Mouse (Mus musculus) forebrain, embryonic 14.5 days (tissue): ENCODE data around the gene Bnip3. TPM values are rescaled to one million over a fixed set of nuclear protein-coding genes. Genes with fewer than 3 reads are reported as not detected.

ENCODE experiments used
- ATAC-seq: fragments of 200-750 bp; cut with Nextera tagmentation; 2 replicates; pipeline ENCODE4 v1.8.0; 2017; ENCODE audit warnings: mild to moderate bottlenecking, moderate library complexity
- DNase-seq: peaks from one replicate; pipeline ENCODE4 v3.0.0-alpha.2; 2015; ENCODE audit warnings: low spot score
- H3K27ac ChIP-seq: fragments of 300-500 bp; sonication (generic); 2 replicates; pipeline ENCODE4 v1.5.1; 2014; ENCODE audit warnings: low read depth, mild to moderate bottlenecking, control low read depth, low read length, moderate library complexity
- H3K27me3 ChIP-seq: fragments of 300-500 bp; sonication (generic); replicated peaks from 2 replicates; pipeline ENCODE4 v1.6.1; 2014; ENCODE audit warnings: low read length, control low read depth, mixed read lengths; ENCODE audit not compliant: control insufficient read depth, insufficient read depth
- H3K36me3 ChIP-seq: fragments of 300-500 bp; sonication (generic); 2 replicates; pipeline ENCODE4 v1.6.1; 2014; ENCODE audit warnings: low read length, control low read depth; ENCODE audit not compliant: control insufficient read depth, insufficient read depth
- H3K4me1 ChIP-seq: fragments of 300-500 bp; sonication (generic); 2 replicates; pipeline ENCODE4 v1.6.1; 2014; ENCODE audit warnings: antibody characterized with exemption, low read length, control low read depth; ENCODE audit not compliant: control insufficient read depth, insufficient read depth
- H3K4me2 ChIP-seq: fragments of 300-500 bp; sonication (generic); 2 replicates; pipeline ENCODE4 v1.6.1; 2014; ENCODE audit warnings: mild to moderate bottlenecking, control low read depth, low read length
- H3K4me3 ChIP-seq: fragments of 300-500 bp; sonication (generic); 2 replicates; pipeline ENCODE4 v1.5.1; 2014; ENCODE audit warnings: low read depth, low read length, control low read depth
- H3K9ac ChIP-seq: fragments of 300-500 bp; sonication (generic); 2 replicates; pipeline ENCODE4 v1.6.1; 2014; ENCODE audit warnings: mild to moderate bottlenecking, low read length, control low read depth, moderate library complexity
- H3K9me3 ChIP-seq: fragments of 300-500 bp; sonication (generic); replicated peaks from 2 replicates; pipeline ENCODE4 v1.6.1; 2016; ENCODE audit warnings: low read length, control low read depth, mixed read lengths; ENCODE audit not compliant: control insufficient read depth
- WGBS: fragments of 180-500 bp; shearing (Covaris S2); extraction: QIAGEN DNeasy Blood & Tissue Kit; methylation state at CpG from one replicate; pipeline ENCODE4 v1.1.7; 2014; 5-methylcytosine and 5-hydroxymethylcytosine counted together
- polyA plus RNA-seq: library from polyadenylated mRNA; unstranded; fragments of >200 nt; fragmentation: Nextera tagmentation; extraction: Ambion mirVana; gene quantifications from 2 replicates; pipeline ENCODE4 v1.2.1, GENCODE M21; 2014

Gene Bnip3
- polyA plus RNA-seq, 1 experiment from 2014 or later: 84.9 TPM

- H3K27ac ChIP-seq: no peak overlapping the region
- H3K9ac ChIP-seq: no peak overlapping the region
- H3K4me1 ChIP-seq: no peaks in the 10 kb centered on the region
- no peak overlapping the region for H3K4me3 ChIP-seq
- no peaks in the 10 kb centered on the region for H3K9me3 ChIP-seq
- DNase-seq (no peak), ATAC-seq (no peak)
- no peaks in the 10 kb centered on the region for H3K27me3 ChIP-seq
- no peak overlapping the region for H3K4me2 ChIP-seq
- H3K36me3 ChIP-seq: peaks cover 40% of the 10 kb centered on the region
- 91% methylated on average over 13 of the region's 13 CpGs for WGBS
These were observed 23.7 kb downstream of the Bnip3 start for GRCm38 (mm10) chr7:138885365-138886289.

- H3K4me3 ChIP-seq: no peak overlapping the region
- H3K4me2 ChIP-seq: no peak overlapping the region
- DNase-seq (no peak), ATAC-seq (no peak)
- H3K36me3 ChIP-seq: peaks cover 58% of the 10 kb centered on the region
- no peaks in the 10 kb centered on the region for H3K4me1 ChIP-seq
- no peaks in the 10 kb centered on the region for H3K9me3 ChIP-seq
- 98% methylated on average over 3 of the region's 3 CpGs for WGBS
- H3K27me3 ChIP-seq: no peaks in the 10 kb centered on the region
- no peak overlapping the region for H3K27ac ChIP-seq
- H3K9ac ChIP-seq: no peak overlapping the region
These were observed 25.6 kb downstream of the Bnip3 start for GRCm38 (mm10) chr7:138883724-138884123.

DNA sequence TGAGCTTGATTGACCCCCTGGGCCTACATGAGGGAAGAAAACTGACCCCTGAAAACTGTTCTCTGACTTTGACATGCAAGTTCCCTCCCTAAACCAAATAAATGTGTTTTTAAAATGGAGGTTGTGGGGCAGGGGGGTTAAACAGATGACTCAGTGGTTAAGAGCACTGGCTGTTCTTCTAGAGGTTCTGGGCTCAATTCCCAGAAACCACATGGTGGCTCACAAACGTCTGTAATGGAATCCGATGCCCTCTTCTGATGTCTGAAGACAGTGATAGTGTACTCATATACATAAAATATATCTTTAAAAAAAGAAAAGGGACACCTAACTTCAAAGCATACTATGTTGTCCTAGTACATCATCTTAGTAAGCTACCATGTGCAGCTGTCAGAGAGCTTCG, 34.3 kb downstream of the Bnip3 start:
- H3K27ac ChIP-seq: no peak overlapping the region
- H3K9ac ChIP-seq: no peak overlapping the region
- no peak overlapping the region for H3K4me2 ChIP-seq
- ATAC-seq: no peak
- WGBS: 90% methylated on average over 3 of the region's 3 CpGs
- H3K4me3 ChIP-seq: no peak overlapping the region
- H3K36me3 ChIP-seq: peaks cover 88% of the 10 kb centered on the region
- no peaks in the 10 kb centered on the region for H3K4me1 ChIP-seq
- no peaks in the 10 kb centered on the region for H3K27me3 ChIP-seq
- DNase-seq: no peak
- no peaks in the 10 kb centered on the region for H3K9me3 ChIP-seq

DNA sequence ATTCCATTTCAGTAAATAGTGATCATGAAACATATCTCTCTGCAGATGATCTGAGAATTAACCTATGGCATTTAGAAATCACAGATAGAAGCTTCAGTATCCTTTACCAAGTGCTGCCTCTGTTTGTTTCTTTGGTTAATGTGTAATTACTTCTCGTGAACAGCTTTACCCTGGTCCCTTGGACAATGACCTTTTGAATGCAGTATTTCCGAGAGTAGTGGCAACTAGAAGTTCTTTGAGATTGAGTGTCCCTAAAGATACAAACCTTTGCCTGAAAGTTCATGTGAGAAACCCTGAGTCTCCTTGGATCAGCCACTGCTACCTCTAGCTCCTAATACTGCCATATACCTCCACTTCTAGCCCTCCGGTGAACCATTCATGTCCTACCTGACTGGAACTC, 36.4 kb downstream of the Bnip3 start:
- Histone ChIP-seq H3K4me1 (no peaks in the 10 kb centered on the region), H3K4me2 (no peak overlapping the region), H3K36me3 (peaks cover 84% of the 10 kb centered on the region), H3K9me3 (no peaks in the 10 kb centered on the region), H3K4me3 (no peak overlapping the region), H3K27me3 (no peaks in the 10 kb centered on the region), H3K9ac (no peak overlapping the region), H3K27ac (no peak overlapping the region)
- 89% methylated on average over 3 of the region's 3 CpGs for WGBS
- ATAC-seq (no peak), DNase-seq (no peak)

DNA sequence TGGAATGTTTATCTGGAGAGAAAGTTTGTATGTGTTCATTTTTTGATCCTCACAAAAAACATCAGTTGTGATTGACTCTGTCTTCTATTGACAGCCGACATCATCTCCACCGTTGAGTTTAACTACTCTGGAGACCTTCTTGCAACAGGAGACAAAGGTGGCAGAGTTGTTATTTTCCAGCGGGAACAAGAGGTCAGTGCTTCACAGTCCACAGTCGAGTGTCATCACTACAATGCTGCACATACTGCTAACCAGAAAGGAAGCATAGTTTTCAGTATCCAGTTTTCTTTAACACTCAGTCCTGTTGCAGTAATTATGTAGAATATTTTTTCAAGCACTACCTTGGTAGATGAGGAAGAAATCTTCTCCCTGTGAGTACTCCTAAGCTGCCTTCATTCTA, 41.0 kb downstream of the Bnip3 start:
- no peak for DNase-seq

GRCm38 (mm10) chr7:138867286-138867685, 42.0 kb downstream of the Bnip3 start:
- ATAC-seq: no peak
- Histone ChIP-seq H3K4me3 (no peak overlapping the region), H3K36me3 (peaks cover 40% of the 10 kb centered on the region), H3K9ac (no peak overlapping the region), H3K9me3 (no peaks in the 10 kb centered on the region), H3K4me2 (no peak overlapping the region), H3K27ac (no peak overlapping the region), H3K27me3 (no peaks in the 10 kb centered on the region), H3K4me1 (no peaks in the 10 kb centered on the region)
- no peak for DNase-seq
- 88% methylated on average over 6 of the region's 6 CpGs for WGBS

More for the DNA sequence above, 41.0 kb downstream of the Bnip3 start:
- H3K4me3 ChIP-seq: no peak overlapping the region
- H3K27me3 ChIP-seq: no peaks in the 10 kb centered on the region
- no peak overlapping the region for H3K9ac ChIP-seq
- no peaks in the 10 kb centered on the region for H3K9me3 ChIP-seq
- ATAC-seq: no peak
- H3K27ac ChIP-seq: no peak overlapping the region
- no peaks in the 10 kb centered on the region for H3K4me1 ChIP-seq
- peaks cover 47% of the 10 kb centered on the region for H3K36me3 ChIP-seq
- no peak overlapping the region for H3K4me2 ChIP-seq
- 95% methylated on average over 4 of the region's 4 CpGs for WGBS

DNA sequence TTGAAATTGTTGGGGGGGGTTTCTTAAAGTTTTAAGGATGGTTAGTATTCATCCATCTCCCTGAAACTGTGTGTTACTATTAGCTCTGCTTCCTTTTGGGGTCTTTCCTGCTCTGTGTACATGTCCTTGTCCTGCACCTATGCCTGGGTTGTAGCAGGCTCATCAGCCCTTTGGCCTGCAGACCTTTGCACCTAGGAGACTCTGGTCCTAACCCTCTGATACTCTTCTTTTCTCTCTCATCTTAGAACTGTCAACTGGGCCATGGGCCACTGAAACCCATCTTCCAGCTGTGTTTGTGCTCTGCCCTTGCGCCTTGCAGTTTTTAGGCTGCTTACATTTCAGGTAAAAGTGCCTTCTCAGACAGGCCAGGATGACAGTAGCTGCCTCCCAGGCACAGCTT, 44.5 kb downstream of the Bnip3 start:
- Histone ChIP-seq H3K4me3 (no peak overlapping the region), H3K4me1 (no peaks in the 10 kb centered on the region), H3K36me3 (peaks cover 25% of the 10 kb centered on the region), H3K9me3 (no peaks in the 10 kb centered on the region), H3K4me2 (no peak overlapping the region), H3K9ac (no peak overlapping the region), H3K27ac (no peak overlapping the region), H3K27me3 (no peaks in the 10 kb centered on the region)
- no peak for DNase-seq
- WGBS: 100% methylated on average over 1 of the region's 1 CpGs
- ATAC-seq: no peak

GRCm38 (mm10) chr7:138863950-138864572, 45.3 kb downstream of the Bnip3 start:
- H3K27ac ChIP-seq: no peak overlapping the region
- no peaks in the 10 kb centered on the region for H3K27me3 ChIP-seq
- H3K9me3 ChIP-seq: no peaks in the 10 kb centered on the region
- H3K4me3 ChIP-seq: no peak overlapping the region
- H3K36me3 ChIP-seq: peaks cover 20% of the 10 kb centered on the region
- no peak for ATAC-seq
- no peak for DNase-seq
- no peak overlapping the region for H3K9ac ChIP-seq
- H3K4me1 ChIP-seq: no peaks in the 10 kb centered on the region
- 94% methylated on average over 3 of the region's 3 CpGs for WGBS
- H3K4me2 ChIP-seq: no peak overlapping the region

- no peaks in the 10 kb centered on the region for H3K4me1 ChIP-seq
- no peaks in the 10 kb centered on the region for H3K27me3 ChIP-seq
- H3K4me3 ChIP-seq: no peak overlapping the region
- 64% methylated on average over 2 of the region's 2 CpGs for WGBS
- H3K36me3 ChIP-seq: peaks cover 41% of the 10 kb centered on the region
- ATAC-seq (no peak), DNase-seq (no peak)
- H3K27ac ChIP-seq: no peak overlapping the region
- H3K9me3 ChIP-seq: no peaks in the 10 kb centered on the region
- no peak overlapping the region for H3K4me2 ChIP-seq
- H3K9ac ChIP-seq: no peak overlapping the region
These were observed 52.6 kb downstream of the Bnip3 start for GRCm38 (mm10) chr7:138856670-138857069.
